Comparison of ENCODE assay signal across 16 mouse cellular contexts in genomic region chr9:26808735-26809134, GRCm38 (mm10). TPM values are rescaled to one million over a fixed set of nuclear protein-coding genes. Genes with fewer than 3 reads are reported as not detected.
"Had no signal": no experiment of that assay in that cellular context is flagged by ENCODE, and none has a peak within 500 bp of the region (broad histone marks: within the 10 kb centered on the region; RNA-seq: fewer than 3 reads in every experiment).

No protein-coding gene starts in this region.

- ATAC-seq: liver, postnatal 0 days; lung, postnatal 0 days; midbrain, embryonic 13.5 days; midbrain, embryonic 15.5 days had no signal

- DNase-seq: liver, postnatal 0 days; lung, adult 2 months; lung, postnatal 14 days; lung, postnatal 36 days; right cerebral cortex, postnatal 25 days; right cerebral cortex, postnatal 4 days; spleen, adult 18-20 months; thymus, adult 18-20 months; thymus, postnatal 14 days; thymus, postnatal 36 days had no signal

RNA-seq across cellular contexts. Expression of gene Glb1l2, which starts 2.5 kb away (rescaled TPM):
- total RNA-seq: monocyte, adult 5-6 weeks; neutrophil, adult 5-6 weeks had no signal

RNA-seq across cellular contexts. Expression of gene Glb1l3, which starts 52.0 kb away (rescaled TPM):
- total RNA-seq: midbrain, postnatal 0 days; monocyte, adult 5-6 weeks; neutrophil, adult 5-6 weeks had no signal
